Mouse (Mus musculus) lung, adult 2 months (tissue): ENCODE results near the gene Erlin1.

ENCODE experiments used
- CTCF ChIP-seq: fragments of 200-500 bp; IDR thresholded peaks from 2 replicates; pipeline ENCODE4 v1.5.1; 2011; ENCODE audit warnings: mild to moderate bottlenecking, low read length, control low read depth; ENCODE audit not compliant: insufficient read depth
- POLR2A ChIP-seq: fragments of 200-500 bp; IDR thresholded peaks from 2 replicates; pipeline ENCODE4 v1.6.1; 2011; ENCODE audit warnings: low read depth, mild to moderate bottlenecking, control low read depth, low read length, borderline replicate concordance; ENCODE audit errors: extremely low read depth

DNA sequence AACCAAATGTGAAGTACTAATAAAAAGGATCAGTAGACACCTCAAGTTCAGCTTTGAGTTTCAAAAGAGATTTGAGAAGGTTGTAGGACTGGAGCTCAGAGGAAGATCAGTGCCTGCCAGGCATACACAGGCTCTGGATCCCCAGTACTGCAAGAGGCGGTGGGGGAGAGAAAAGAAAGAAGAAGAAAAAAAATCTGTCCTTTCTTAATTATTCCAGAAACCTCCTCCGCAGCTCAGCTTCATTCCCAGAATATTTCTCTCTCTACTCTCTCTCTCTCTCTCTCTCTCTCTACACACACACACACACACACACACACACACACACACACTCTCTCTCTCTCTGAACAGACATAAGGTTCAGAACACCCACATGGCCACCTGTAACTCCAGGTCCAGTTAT is 10.4 kb upstream of the Erlin1 start:
- TF ChIP-seq CTCF, result no peak
- no peak for TF ChIP-seq POLR2A
